Mouse (Mus musculus) retina, embryonic 14.5 days (tissue): ENCODE measurements at regions not wholly inside any gene's neighbourhood (a gene's known extent, or its start where the extent isn't known, plus 50 kb on each side); places are given as distances from the start of the nearest gene placed in this dataset.

Experiments
- DNase-seq: peaks from one replicate; pipeline ENCODE4 v3.0.0-alpha.2; 2015; ENCODE audit warnings: low spot score

DNA sequence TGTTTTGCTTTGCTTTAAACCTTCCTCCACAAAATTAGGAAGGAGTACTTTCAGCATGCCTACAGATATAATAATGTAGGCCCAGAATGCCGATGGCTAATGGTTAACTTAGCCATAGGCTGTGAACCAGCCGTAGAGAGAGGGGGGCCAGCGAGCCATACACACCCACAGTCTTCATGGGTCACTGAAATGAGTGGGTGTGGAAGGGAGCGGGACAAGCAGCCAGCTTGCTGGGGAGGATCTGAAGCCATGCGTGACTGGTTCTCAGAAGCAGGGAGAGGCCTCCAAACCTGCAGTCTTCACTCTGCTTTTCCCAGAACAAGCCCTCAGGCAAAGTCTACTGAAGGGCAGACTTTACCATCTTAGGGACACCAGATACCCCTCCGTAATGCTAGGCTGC lies 50.8 kb upstream of the Ptpn13 start:
- DNase-seq = no peak

DNA sequence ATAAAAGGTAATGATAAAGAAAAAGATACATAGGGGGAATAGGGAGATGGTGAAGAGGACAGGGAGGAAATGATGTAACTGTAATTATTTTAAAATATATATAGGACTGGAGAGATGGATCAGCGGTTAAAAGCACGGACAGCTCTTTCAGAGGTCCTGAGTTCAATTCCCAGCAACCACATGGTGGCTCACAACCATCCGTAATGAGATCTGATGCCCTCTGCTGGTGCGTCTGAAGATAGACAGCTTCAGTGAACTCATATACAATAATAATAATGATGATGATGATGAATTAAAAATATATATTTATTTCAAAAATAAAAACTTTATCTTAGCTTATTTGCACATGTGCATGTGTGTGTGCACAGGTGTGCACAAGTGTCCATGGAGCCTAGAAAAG lies 51.9 kb upstream of the Ptpn13 start:
- DNase-seq = no peak

DNA sequence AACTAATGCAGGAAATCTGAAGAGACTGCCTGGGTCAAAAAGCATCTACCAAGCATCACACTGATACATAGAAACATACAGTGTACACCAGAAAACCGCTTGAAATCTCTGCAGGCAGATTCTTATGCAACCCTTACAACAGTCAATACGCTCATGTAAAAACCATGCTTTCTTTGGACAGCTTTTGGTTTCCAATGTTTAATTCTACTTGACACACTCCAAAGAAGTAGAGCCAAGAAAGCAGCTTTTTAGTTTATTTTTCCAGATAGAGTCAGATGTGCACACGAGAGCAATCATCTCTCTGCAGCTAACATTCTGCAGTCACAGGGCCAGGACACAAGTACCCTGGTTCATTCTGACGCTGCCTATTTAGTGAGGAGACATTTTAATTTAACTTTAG lies 54.5 kb upstream of the Ptpn13 start:
- DNase-seq = no peak

DNA sequence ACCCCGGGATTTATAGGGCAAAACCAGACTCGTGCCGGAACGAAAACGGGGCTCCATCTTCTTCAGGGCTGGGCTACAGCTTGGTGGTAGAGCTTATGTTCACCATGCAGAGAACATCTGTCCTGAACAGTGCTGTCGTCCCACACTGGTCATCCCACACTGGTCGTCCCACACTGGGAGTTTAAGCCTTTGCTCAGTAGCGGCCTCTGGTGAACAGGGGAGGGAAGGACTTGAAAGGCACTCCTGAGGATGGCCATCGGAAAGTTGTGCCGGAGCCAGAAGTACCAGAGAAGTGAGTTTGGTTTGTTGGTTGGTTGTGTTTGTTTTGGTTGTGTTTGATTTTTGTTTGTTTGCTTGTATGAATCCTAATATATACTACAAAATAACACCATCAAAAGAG lies 56.0 kb upstream of the Ptpn13 start:
- no peak for DNase-seq

DNA sequence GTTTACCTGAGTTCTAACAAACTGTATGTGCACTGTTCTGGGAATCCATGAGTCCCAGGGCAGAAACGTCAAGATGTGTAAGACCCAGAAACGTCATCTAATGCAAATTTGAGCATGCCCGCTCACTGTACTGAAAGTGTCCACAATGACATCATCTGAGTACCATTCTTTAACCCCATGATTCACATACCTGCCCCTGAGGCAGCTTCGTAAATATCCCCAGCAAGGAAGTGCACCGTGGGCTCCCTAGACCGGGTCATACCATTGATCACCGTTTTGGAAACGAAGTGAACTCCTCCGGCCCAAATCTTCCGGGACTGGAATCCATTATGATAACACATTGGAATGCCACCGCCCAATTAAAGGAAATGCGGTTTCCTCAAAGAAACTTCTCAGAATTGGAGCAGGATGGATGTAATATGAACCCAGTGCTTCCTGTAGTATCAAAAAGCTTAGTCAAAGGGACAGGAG lies 57.8 kb upstream of the Ptpn13 start:
- no peak for DNase-seq

DNA sequence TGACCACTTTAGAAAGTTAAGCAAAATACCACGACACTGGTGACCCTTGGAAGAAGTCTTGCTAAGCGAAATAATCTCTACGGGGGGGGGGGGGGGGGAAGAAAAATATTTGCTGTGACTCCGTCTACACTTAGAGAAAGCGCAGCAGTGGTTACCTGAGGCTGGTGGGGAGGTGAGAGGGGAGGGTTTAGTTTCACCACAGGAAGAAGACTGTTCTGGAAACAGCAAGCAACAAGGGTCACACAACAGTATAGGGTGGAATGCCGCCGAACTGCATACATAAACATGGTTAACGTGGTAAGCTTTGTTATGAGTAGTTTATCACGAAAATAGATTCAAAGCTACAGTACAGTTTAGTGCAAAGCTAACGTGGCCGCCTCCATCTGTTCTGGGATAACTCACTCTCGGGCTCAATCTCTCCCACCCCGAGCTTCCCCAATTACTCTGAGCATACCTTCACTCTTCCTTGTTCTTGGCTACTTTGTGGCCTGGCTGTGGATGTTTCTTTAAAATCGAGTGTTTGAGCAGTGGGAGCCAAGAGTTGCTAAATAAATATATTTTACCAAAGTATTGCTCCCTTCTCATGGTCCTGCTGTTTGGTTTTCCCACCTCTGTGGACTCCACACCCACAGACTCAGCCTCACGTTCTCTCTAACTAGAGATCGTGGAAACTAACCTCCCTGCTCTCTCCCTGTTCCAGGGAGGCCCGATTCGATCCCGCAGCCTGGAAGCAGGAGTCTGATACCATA lies 59.1 kb upstream of the Ptpn13 start:
- no peak for DNase-seq

DNA sequence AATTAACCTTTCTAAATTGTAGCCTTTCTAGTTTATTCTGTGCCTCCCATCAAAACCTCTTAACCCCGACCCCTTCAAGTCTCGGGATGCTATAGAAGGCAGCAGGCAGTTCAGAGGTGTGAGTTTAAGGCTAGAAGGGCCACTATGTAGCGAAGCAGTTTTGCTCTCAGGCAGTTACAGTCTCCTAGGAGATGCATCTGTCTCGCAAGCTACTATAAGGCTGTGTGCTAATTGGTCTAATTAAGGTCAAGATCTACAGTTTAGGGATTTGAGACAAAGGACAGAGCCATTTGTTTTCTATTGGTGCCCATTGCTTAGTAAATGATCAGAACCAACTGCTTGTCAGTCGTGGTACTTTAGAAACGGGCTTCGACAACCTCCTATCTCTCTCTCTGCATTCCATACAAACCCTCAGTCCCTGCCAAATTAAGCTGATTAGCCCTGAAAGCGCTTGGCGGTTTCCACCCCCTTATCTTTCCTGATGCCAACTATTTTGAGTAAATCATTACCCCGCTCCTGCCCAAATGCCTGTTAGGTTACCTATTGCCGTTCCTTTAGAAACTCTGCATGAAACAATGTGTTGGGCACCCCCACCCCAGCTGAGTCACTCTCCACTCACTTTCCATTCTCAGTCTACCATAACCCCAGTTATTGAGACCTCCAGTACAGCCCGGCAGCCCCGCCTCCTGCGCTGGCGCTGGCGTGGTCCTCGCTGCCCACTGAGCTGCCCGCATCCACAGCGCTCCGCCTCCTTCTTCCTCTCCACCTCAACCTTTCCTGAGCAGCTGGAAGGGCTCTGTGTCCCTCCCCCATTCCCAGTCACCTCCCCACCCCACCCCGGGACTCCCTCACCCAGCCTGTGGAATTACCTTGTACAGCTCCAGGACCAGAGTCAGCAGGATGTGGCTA lies 59.9 kb upstream of the Ptpn13 start:
- peak; percentile 43 for DNase-seq

DNA sequence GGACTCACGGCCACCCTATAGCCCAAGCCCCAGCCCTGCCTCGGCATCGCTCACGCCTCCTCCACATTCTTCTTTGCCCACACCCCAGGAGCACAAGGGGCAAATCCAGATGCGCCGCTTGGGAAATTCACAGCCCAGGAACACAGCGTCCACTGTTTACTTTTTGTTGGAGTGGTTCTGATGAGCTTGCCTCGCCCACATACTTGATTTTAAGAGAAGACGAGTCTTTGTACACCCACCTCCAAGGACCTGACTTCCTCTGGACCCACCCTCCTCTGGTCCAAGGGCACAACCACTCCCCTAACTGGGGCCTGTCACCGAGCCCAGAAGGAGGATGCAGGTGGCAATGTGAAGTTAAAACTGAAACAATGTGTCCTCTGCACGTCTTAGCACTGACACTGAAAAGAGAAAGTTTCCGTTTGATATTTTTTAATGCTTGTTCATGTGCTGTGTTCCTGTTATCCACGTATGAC lies 64.2 kb upstream of the Ptpn13 start:
- DNase-seq = no peak

DNA sequence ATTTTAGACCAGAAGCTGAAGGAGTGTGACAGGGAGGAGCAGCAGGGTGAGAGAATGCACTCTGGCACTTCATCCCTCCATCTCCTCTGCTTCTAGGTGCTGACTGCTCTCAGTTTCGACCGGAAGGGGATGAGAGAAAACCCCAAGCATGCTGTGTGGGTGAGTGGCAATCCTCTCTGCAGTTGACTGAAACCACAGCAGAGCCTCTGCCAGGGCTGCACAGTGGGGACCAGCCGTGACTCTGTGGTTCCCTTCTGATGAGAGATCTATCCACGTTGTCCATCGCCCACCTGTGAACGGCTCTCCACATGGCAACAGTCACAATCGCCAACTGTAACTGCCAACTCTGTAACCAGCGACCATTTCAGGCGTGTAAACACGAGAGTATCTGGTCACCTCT lies 64.6 kb upstream of the Ptpn13 start:
- no peak for DNase-seq

DNA sequence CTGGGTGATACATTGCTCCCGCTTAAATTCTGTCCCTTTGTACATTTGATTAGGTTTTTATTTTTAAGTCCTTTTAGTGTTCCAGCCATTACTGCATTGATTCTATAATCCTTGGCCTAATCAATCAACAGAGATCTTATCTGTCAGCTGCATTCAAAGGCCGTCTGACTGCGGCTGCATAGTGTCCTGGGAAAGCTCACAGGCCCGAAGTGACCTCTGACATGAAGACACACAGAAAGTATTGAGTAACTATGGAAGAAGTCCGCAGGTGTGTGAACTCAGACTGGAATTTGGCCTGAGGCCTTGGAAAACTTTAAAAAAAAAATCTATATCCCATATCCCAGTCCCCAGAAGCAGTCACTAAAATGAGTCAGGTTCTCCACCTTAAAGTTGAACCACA lies 67.4 kb upstream of the Ptpn13 start:
- DNase-seq = no peak

DNA sequence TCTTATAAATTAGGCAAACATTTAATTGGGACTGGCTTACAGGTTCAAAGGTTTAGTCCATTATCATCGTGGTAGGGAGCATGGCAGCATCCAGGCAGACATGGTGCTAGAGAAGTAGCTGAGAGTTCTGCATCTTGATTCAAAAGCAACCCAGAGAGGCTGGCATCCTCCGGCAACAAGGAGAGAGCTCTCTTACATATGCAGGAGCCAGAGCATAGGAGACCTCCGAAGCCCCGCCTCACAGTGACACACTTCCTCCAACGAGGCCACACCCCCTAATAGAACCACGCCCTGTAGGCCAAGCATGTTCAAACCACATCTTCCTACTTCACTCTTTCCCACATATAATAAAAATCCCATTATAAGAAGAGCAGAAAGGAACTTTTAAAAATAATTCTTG lies 68.5 kb upstream of the Ptpn13 start:
- peak; percentile 35 for DNase-seq

DNA sequence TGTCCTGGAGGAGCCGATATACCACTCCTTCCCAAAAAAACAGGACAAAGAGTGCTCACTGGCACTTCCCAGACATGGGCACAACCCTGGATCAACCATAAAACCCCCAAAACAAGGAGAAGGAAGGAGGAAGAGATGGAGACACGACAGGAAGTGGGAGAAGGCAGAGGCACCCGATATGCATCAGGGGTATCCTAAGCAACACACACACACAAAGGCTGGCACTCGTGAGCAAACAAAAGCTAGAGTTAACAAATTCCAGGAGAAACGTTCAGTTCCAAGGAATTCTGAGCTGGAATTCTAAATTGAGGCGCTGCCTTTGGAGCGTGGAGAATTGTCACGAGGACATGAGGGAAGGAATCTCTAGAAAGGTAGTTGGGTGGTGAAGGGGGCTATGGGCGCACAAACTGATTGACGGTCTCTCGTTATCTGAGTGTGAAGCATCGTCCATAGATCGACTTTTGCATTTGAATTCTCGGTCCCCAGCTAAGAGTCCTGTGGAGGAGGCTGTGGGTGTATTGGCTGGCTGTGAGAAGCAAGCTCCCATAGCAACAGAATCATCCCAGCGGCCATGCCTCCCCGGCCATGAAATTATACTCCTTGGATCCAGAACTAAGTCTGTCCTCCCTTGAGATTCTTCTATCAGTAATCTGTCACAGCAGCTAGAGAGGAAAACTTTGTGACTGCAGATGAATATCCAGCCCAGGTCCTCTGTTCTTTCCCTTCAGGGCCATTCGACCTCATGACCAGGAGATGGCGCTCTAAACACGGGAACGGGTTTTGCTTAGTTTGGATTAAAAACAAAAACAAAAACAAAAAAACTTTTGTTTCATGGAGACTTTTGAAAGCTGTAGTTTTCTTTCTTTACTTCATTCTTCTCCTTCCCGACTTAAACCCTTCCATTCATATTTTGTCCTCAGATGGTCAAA lies 69.4 kb upstream of the Ptpn13 start:
- peak; percentile 76 for DNase-seq

DNA sequence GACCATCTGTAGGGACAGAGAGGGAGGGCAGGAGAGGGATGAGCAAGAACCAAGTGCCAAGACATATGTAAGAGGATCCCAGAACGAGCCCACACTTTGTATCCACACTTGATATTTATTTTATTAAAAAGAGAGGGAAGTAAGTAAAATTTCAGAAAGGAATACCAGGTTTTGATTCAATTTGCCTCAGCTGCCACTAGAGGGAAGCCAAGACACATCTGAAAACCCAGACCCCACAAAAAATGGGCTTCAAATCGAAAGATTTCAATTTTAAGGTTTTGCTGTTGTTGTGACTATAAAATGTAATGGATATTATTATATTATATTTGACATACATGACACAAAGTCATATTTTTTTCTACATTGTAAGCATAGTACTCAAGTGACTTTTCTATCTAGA lies 81.1 kb upstream of the Ptpn13 start:
- peak; percentile 73 for DNase-seq

DNA sequence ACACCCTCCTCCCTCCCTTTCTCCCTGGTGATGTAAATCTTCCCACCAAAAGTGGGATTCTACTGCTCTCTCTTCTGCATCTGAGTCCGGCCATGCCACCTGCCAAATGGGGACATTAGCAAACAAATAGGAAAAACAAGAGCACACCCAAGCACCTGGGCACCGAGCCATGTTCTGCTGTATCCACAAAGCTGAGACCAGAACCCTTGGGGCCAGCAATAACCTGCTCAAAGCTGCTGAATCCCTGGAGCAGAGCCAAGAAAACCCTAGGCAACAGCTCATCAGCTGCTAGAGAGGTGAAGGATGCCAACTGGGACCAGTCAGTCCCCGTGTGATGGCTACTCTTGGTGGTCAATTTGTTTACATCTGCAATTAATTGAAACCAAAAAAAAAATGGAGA lies 83.5 kb upstream of the Ptpn13 start:
- no peak for DNase-seq

DNA sequence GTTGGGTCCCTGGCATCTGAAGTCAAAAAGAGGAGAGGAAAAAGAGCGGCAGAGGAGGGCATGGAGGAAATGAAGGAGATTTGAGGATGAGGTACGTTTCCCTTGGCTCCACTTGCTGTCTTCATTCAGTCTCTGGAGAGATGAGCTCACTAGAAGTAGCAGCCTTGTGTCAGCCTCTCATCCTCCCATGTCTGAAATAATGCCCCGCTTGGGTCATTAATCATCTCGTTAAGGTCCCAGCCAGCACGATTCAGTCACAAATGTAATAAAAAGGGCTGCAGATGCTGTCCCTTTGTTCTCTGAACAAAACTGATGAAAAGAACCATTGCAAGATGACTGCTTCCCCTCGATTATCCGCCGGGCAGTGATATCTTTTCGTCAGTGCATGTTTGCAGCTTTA lies 84.4 kb upstream of the Ptpn13 start:
- DNase-seq = no peak

DNA sequence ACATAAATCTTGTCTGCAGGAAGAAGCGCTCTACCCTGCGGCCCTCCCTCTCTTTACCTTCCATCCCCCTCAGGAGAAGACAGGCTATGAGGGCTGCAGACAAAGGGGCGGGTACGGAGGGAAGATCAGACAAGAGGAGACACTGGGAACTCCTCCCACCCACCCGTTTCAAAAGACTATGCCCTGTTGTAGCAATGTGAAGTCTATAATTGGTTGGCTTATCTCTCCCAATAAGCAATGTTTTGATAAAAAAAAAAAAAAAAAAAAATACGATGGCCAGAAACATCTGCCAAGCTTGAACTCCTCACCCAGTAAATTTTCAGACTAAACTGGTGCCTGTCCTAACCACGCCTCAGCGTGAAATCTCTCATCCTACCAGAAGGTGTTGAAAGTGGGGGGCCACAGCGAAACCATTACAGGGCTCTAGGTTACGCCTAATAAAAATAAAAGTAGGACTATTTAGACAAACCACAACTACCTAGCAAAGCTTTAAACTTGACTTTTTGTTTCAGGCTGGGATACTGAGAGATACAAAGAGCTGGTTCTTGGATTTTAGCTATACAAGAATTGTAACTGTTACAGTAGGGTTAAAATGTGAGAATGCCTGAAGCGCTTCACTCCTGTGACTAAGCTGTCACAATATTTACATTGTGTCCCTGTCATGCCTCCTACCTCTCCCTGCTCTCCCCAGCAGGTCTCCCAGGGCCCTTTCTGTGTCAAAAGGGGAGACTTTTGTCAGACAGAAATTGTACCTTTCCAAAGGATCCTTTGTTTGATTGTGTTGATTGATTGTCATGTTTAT lies 88.1 kb upstream of the Ptpn13 start:
- DNase-seq = peak; percentile 42

DNA sequence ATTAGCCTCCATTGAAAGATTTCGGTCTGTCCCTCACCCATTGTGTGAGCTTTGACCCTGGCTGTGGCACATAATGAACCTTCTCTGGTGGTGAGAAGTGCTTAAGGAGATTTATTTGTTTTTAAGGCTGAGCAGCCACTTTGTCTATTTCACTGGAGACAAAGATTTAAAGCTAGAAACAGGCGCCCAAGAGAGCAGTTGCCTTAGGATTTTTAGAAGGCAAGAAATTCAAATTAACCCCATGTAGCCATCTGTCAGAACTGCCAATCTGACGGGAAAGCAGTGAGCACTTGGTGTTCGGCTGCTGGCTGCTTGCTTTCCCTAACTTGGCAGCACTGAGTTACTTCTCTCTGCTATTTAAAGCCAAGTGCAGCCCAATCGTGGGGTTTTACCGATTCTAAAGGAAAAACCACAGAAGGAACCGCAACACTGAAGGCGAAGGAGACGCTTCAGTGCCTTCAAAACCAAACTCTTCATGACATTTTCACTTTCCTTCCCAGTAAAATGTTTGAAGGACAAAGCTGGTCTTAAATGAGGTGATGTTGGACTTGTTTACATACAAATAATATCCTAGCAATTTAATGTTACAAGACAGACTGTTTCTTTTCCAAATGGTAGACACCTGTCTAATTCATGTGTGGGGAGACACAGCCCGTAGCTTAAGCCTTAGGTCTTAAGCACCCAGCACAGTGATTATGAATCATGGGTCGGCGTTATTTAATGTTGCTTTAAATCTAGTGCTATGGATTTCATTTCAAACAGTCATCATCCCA lies 88.9 kb upstream of the Ptpn13 start:
- peak; percentile 49 for DNase-seq

DNA sequence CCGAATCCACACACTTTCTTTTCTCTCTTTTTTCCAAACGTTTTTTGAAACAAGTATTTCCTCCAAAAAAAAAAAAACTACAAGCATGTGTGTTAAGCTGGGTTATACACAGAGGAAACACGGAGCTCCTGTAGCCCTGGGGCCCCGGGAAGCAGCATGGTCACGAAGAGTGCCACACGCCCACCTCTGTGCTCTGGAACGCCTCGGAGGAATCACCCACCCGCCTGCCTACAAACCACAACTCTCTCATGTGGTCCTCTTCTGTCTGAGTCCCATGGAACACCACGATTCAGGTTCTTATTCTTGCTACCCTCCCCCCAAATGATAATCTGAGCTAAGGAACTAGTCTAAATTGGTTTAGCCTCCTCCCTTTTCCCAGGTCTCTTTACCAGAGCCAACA lies 98.6 kb upstream of the Ptpn13 start:
- no peak for DNase-seq

DNA sequence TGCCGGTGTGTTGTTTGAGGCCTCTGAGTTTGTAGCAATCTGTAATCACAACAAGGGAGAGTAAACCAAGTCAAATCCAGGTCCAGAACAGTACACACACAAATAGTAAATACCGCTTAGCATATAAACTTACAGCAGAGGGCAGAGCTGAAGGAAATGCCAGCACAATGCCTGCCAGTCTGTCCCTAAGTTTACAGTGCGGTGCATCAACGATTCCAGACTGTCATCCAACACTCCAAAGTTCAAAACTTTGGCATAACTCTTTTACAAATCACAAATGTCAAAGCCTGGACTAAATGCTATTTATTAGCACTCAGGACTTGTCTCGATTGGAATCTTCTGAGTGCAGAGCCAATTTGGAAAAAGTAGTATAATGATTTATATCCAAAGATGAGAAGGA lies 104.7 kb upstream of the Ptpn13 start:
- DNase-seq = no peak

DNA sequence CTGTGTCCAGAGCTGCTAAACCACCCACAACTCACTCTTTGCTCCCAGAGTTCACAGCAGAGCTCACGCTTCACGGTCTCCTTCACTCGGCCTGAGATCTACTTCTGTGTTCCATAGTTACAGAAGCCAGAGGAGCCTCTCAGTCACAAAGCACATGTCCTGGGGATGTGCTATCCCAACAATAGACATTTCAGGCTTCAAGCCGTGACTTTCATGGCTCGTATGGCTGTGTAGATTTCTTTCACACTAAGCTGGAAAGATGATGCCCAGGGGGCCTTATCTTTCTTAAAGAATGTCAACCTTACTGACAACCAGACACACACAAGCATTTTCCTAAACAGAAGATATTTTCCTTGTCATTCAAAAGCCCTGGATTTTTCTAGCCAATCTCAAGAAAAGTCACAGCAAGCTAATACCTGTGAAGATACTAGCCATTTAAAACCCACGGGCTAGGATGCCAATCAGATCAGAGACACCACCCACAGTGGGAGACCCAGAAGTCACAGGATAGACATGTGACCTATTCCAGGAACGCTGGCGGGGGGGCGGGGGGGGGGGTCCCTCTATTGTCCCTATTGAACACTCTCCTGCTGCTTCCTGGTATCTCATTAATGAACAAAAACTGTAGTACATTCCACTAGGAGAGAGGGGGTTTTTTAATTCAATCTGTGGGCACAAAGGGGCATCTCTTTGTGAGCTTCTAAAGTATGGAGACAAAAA lies 98.8 kb upstream of the Mapk10 start:
- DNase-seq = peak; percentile 15
